Comparison of ENCODE assay signal across 21 mouse cellular contexts in genomic region chrX:38259610-38260009, GRCm38 (mm10). TPM values are rescaled to one million over a fixed set of nuclear protein-coding genes. Genes with fewer than 3 reads are reported as not detected.
DNase-seq lines count a peak whose midpoint lies in the region; ATAC-seq and TF ChIP-seq lines count a peak whose summit lies in the region.
"Had no signal": no experiment of that assay in that cellular context is flagged by ENCODE, and none has a peak within 500 bp of the region (broad histone marks: within the 10 kb centered on the region; RNA-seq: fewer than 3 reads in every experiment).

No protein-coding gene starts in this region.

- H3K36me3 ChIP-seq in forebrain, embryonic 14.5 days (ENCODE audit: control insufficient read depth, insufficient read depth, low read length) = no peaks in the 10 kb centered on the region
- no peaks in the 10 kb centered on the region for H3K36me3 ChIP-seq in forebrain, embryonic 15.5 days
- no peaks in the 10 kb centered on the region for H3K36me3 ChIP-seq in kidney, adult 2 months (ENCODE audit: control insufficient read depth, insufficient read depth, low read length)
- no peaks in the 10 kb centered on the region for H3K36me3 ChIP-seq in lung, embryonic 14.5 days (ENCODE audit: insufficient read depth)
- H3K36me3 ChIP-seq: forebrain, embryonic 12.5 days; G1E; hindbrain, embryonic 13.5 days; liver, embryonic 15.5 days had no signal

- peak; percentile 4 for DNase-seq in forebrain, embryonic 14.5 days (ENCODE audit: low spot score)
- DNase-seq in kidney, adult 2 months = peak; percentile 5
- DNase-seq in kidney, adult 18-20 months = no peak
- DNase-seq in lung, embryonic 14.5 days = no peak
- DNase-seq in lung, postnatal 4 days = no peak
- peak; percentile 15 for DNase-seq in brain, adult 2 months (ENCODE audit: low read depth, low spot score)
- DNase-seq in spleen, adult 18-20 months = no peak
- DNase-seq: adrenal gland, adult 2 months; cerebellum, adult 9-10 months; gastrocnemius, postnatal 25 days; thymus, postnatal 36 days had no signal

- H3K27ac ChIP-seq in forebrain, embryonic 14.5 days (ENCODE audit: low read depth, low read length) = no peak overlapping the region
- no peak overlapping the region for H3K27ac ChIP-seq in forebrain, embryonic 15.5 days (replicated peaks)
- H3K27ac ChIP-seq in kidney, adult 2 months (ENCODE audit: insufficient read depth, low read depth, low read length) = no peak overlapping the region
- H3K27ac ChIP-seq in lung, embryonic 14.5 days (ENCODE audit: low read depth) = no peak overlapping the region
- H3K27ac ChIP-seq: forebrain, embryonic 12.5 days; hindbrain, embryonic 13.5 days; liver, embryonic 15.5 days had no signal

- H3K4me1 ChIP-seq in forebrain, embryonic 14.5 days (ENCODE audit: control insufficient read depth, insufficient read depth, low read length) = no peaks in the 10 kb centered on the region
- H3K4me1 ChIP-seq in forebrain, embryonic 15.5 days = no peaks in the 10 kb centered on the region
- H3K4me1 ChIP-seq in kidney, adult 2 months (ENCODE audit: control insufficient read depth, insufficient read depth, low read length) = no peaks in the 10 kb centered on the region
- H3K4me1 ChIP-seq in lung, embryonic 14.5 days (ENCODE audit: insufficient read depth) = no peaks in the 10 kb centered on the region
- H3K4me1 ChIP-seq: forebrain, embryonic 12.5 days; hindbrain, embryonic 13.5 days; liver, embryonic 15.5 days had no signal

- H3K4me3 ChIP-seq in forebrain, embryonic 14.5 days (ENCODE audit: low read depth, low read length) = no peak overlapping the region
- no peak overlapping the region for H3K4me3 ChIP-seq in forebrain, embryonic 15.5 days
- H3K4me3 ChIP-seq in kidney, adult 2 months (ENCODE audit: insufficient read depth, low read depth, low read length) = no peak overlapping the region
- no peak overlapping the region for H3K4me3 ChIP-seq in lung, embryonic 14.5 days (ENCODE audit: low read depth, low read length)
- H3K4me3 ChIP-seq: forebrain, embryonic 12.5 days; hindbrain, embryonic 13.5 days; liver, embryonic 15.5 days had no signal

- no peaks in the 10 kb centered on the region for H3K27me3 ChIP-seq in forebrain, embryonic 14.5 days (replicated peaks; ENCODE audit: control insufficient read depth, insufficient read depth, low read length)
- no peaks in the 10 kb centered on the region for H3K27me3 ChIP-seq in forebrain, embryonic 15.5 days
- H3K27me3 ChIP-seq in kidney, adult 2 months (replicated peaks; ENCODE audit: control insufficient read depth, insufficient read depth, low read length) = no peaks in the 10 kb centered on the region
- H3K27me3 ChIP-seq in lung, embryonic 14.5 days (ENCODE audit: insufficient read depth, low read length) = no peaks in the 10 kb centered on the region
- H3K27me3 ChIP-seq: forebrain, embryonic 12.5 days; hindbrain, embryonic 13.5 days; liver, embryonic 15.5 days had no signal

- TF ChIP-seq CTCF in kidney, adult 2 months (conservative IDR thresholded peaks at IDR 0.05; ENCODE audit: insufficient read depth, insufficient read length, low read depth, low read length) = no peak
- peak; percentile 29; the same call in 1 of the 2 replicates for TF ChIP-seq CTCF in lung, embryonic 14.5 days (IDR thresholded peaks at IDR 0.05; ENCODE audit: low read depth)

- WGBS in forebrain, embryonic 14.5 days = 19% methylated on average over 2 of the region's 2 CpGs
- 16% methylated on average over 2 of the region's 2 CpGs for WGBS in forebrain, embryonic 15.5 days
- whole genome bisulfite sequencing in kidney, adult 2 months = 18% methylated on average over 2 of the region's 2 CpGs
- WGBS in lung, embryonic 14.5 days = 23% methylated on average over 2 of the region's 2 CpGs

- no peak overlapping the region for H3K9ac ChIP-seq in forebrain, embryonic 14.5 days (ENCODE audit: low read length)
- H3K9ac ChIP-seq in forebrain, embryonic 15.5 days (replicated peaks) = no peak overlapping the region
- no peak overlapping the region for H3K9ac ChIP-seq in lung, embryonic 14.5 days
- H3K9ac ChIP-seq: forebrain, embryonic 12.5 days; hindbrain, embryonic 13.5 days; liver, embryonic 15.5 days had no signal

- no peak for ATAC-seq in forebrain, embryonic 14.5 days
- ATAC-seq in forebrain, embryonic 15.5 days (replicated peaks) = no peak
- no peak for ATAC-seq in lung, embryonic 14.5 days (ENCODE audit: insufficient read depth)
- ATAC-seq: intestine, embryonic 16.5 days; midbrain, embryonic 16.5 days had no signal

- no peak overlapping the region for H3K4me2 ChIP-seq in forebrain, embryonic 14.5 days (ENCODE audit: low read length)
- H3K4me2 ChIP-seq in forebrain, embryonic 15.5 days (replicated peaks) = no peak overlapping the region
- H3K4me2 ChIP-seq in lung, embryonic 14.5 days = no peak overlapping the region
- H3K4me2 ChIP-seq: forebrain, embryonic 12.5 days; hindbrain, embryonic 13.5 days; liver, embryonic 15.5 days had no signal

- TF ChIP-seq POLR2A in kidney, adult 2 months (IDR thresholded peaks at IDR 0.05; ENCODE audit: low read depth, low read length) = no peak

- no peaks in the 10 kb centered on the region for H3K9me3 ChIP-seq in forebrain, embryonic 14.5 days (replicated peaks; ENCODE audit: control insufficient read depth, low read length)
- no peaks in the 10 kb centered on the region for H3K9me3 ChIP-seq in forebrain, embryonic 15.5 days
- no peaks in the 10 kb centered on the region for H3K9me3 ChIP-seq in lung, embryonic 14.5 days (ENCODE audit: low read depth, low read length)
- H3K9me3 ChIP-seq: forebrain, embryonic 12.5 days; G1E; hindbrain, embryonic 13.5 days; liver, embryonic 15.5 days had no signal

RNA-seq across cellular contexts. Expression of gene Tmem255a, which starts 7.4 kb away (rescaled TPM):
- 13.9 and 15.8 TPM in 2 replicates for polyA plus RNA-seq in forebrain, embryonic 14.5 days (2014; fragmentation: Nextera tagmentation; extraction: Ambion mirVana)
- 11.5 and 13.2 TPM in 2 replicates for polyA plus RNA-seq in forebrain, embryonic 15.5 days (2015; fragmentation: Nextera tagmentation; extraction: Ambion mirVana)
- polyA plus RNA-seq in kidney, adult 2 months (2012; rRNA removed) = 0.17 and 0.22 TPM in 2 replicates
- polyA plus RNA-seq in lung, embryonic 14.5 days (2014; fragmentation: Nextera tagmentation; extraction: Ambion mirVana) = 23.3 and 26.0 TPM in 2 replicates
- polyA plus RNA-seq: G1E had no signal

RNA-seq across cellular contexts. Expression of gene Atp1b4, which starts 56.4 kb away (rescaled TPM):
- not detected in 2 replicates for polyA plus RNA-seq in forebrain, embryonic 14.5 days (2014; fragmentation: Nextera tagmentation; extraction: Ambion mirVana)
- 0.05 TPM in 1 of 2 replicates, not detected in the other for polyA plus RNA-seq in forebrain, embryonic 15.5 days (2015; fragmentation: Nextera tagmentation; extraction: Ambion mirVana)
- 0.11 TPM in 1 of 2 replicates, not detected in the other for polyA plus RNA-seq in kidney, adult 2 months (2012; rRNA removed)
- not detected in 2 replicates for polyA plus RNA-seq in lung, embryonic 14.5 days (2014; fragmentation: Nextera tagmentation; extraction: Ambion mirVana)
- polyA plus RNA-seq: adrenal gland, adult 2 months; embryonic facial prominence, embryonic 11.5 days; forebrain, embryonic 12.5 days; G1E; hindbrain, embryonic 13.5 days; large intestine, adult 2 months; midbrain, embryonic 16.5 days; small intestine, adult 2 months had no signal

Comparison
In these comparisons a context has a peak if more than half of its experiments do, and no peak if none do; other contexts are left out.
1. DNase-seq: peak in forebrain, embryonic 14.5 days (single experiment), kidney, adult 2 months (single experiment) and brain, adult 2 months (single experiment); none in kidney, adult 18-20 months (single experiment), lung, embryonic 14.5 days (single experiment), lung, postnatal 4 days (0 of 2) and spleen, adult 18-20 months (0 of 2).
2. RNA of gene Tmem255a, which starts 7.4 kb away (polyA plus RNA-seq): 23.3 to 26.0 TPM in lung, embryonic 14.5 days, 13.9 to 15.8 TPM in forebrain, embryonic 14.5 days and 11.5 to 13.2 TPM in forebrain, embryonic 15.5 days; 0.17 to 0.22 TPM in kidney, adult 2 months; every median in the first group is over 10 times any median in the second.